Mouse (Mus musculus): ENCODE measurements around the gene Uqcrc1.

Uqcrc1 gene

DNA sequence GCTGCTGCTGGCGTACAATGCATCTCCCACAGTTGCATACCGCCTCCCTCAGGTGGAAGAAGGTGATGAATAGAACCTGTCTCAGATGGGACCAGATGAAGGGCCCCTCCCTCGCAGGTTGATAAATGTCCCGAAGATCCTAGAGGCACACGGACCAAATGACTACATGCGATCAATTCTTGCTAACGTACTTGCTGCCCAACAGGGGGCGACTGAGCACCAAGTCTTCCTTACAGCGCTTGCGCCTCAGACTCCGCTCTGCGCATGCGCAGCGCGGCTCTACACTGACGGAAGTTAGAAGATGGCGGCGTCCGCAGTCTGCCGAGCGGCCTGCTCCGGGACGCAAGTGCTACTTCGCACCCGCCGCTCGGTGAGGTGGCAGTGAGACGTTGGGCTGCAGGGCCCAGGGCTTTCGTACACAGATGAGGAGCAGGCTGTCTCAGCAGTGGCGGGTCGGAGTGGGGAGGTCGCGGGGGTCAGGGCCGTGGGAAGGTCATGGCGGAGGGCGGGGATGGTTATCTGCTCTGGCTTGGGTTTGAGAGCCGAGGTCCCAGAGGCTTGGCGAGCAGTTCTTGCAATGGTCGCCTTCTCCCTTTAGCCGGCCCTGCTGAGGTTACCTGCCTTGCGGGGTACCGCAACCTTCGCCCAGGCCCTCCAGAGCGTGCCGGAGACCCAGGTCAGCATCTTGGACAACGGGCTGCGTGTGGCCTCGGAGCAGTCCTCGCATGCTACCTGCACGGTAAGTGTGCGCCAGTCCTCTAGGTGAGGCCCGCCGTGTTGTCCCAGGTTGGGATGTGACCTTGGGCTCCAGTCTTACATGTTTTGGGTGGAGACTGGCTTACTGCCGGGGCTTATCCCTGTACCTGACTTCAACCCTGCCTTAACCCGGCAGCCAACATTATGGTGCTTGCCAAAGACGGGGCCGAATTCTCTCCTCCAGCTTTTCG is at the start of gene Uqcrc1:
Gene Uqcrc1 (plus strand): TSS at position 216 of the 947 bp plus-strand sequence.
- peak; percentile 100 for DNase-seq (ENCODE audit: low read depth, low spot score)

GRCm38 (mm10) chr9:108912308-108912707 is 24.1 kb upstream of the Uqcrc1 start:
- no peak for DNase-seq (ENCODE audit: low read depth, low spot score)

- DNase-seq (ENCODE audit: low read depth, low spot score), result no peak
These were observed 23.3 kb upstream of the Uqcrc1 start for GRCm38 (mm10) chr9:108913161-108913560.

GRCm38 (mm10) chr9:108913621-108914020 is 22.8 kb upstream of the Uqcrc1 start:
- no peak for DNase-seq (ENCODE audit: low read depth, low spot score)

DNA sequence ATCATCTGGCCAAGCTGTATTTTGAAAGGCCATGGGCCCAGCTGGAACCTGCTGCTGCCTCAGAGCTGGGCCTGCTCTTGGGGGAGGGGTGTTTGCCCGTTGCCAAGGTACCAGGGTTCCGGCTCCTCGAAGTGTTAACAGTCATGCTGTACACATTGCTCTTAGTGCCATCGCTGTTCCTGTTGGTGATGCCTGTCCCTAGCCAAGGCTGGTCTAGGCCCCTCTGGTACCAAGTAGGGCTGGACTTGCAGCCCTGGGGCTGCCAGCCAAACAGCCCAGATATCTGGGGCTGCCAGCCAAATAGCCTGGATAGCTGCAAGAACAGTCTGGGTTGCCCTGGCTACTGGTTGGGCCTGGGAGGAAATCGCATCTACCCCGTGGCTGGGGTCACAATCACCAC is 21.9 kb upstream of the Uqcrc1 start, which contains the start of gene Tmem89:
Gene Tmem89 (plus strand): TSS at position 129 of the 400 bp plus-strand sequence.
- no peak for DNase-seq (ENCODE audit: low read depth, low spot score)

- DNase-seq (ENCODE audit: low read depth, low spot score), result no peak
These were observed 10.5 kb upstream of the Uqcrc1 start for GRCm38 (mm10) chr9:108925897-108926296.

DNA sequence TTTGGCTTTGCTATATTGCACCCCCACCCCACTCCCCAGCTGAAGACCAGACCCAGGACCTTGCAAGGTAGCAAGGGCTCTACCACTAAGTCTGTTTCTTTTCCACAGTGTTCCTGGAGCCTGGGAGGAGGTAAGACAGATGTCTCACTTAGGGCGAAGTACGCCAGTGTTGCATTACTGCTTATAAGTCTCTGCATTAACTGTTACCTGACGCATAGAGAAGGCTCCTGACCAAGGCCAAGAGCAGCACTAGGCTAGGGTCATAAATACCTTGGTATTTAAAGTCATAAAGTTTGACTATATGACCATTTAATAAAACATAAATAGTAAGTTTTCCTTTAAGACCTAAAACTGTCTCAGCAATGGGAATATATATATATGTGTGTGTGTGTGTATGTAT is 8.0 kb upstream of the Uqcrc1 start:
- no peak for DNase-seq (ENCODE audit: low read depth, low spot score)

DNA sequence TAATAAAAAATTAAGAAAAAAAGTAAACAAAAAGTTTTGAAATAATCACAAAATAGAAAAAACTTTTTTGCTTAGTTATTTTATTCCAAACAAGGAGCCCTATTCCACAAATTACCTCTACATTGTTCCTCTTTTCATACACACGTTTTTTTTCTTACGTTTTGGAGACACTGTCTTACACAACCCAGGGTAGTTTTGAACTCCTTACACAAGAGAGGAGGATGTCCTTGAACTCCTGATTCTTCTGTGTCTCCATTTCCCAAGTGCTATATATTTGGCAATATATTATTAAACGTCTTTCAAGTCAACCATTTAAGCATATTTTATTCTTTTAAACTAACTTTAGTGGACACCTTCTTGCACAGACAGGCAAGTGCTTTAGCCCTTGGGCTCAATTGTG is 442 bp upstream of the Uqcrc1 start:
- DNase-seq (ENCODE audit: low read depth, low spot score), result no peak

DNA sequence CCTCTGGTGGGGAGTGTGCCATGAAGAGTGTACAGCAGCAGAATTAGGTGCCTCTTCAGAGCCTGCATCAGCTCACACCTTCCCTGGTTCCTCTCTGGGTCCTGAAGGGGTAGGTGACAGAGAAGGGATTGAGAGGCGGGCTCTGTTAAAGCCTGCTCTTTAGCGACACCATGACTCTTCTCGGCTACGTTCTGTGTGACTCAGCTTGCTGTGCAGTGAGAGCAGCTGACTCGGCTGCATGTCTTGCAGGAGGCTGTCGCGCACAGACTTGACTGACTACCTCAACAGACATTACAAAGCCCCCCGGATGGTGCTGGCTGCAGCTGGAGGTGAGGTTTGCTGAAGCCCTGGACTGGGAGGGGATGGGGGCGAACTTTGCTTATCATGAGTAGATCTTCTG is 8.7 kb downstream of the Uqcrc1 start:
- DNase-seq (ENCODE audit: low read depth, low spot score), result no peak

DNA sequence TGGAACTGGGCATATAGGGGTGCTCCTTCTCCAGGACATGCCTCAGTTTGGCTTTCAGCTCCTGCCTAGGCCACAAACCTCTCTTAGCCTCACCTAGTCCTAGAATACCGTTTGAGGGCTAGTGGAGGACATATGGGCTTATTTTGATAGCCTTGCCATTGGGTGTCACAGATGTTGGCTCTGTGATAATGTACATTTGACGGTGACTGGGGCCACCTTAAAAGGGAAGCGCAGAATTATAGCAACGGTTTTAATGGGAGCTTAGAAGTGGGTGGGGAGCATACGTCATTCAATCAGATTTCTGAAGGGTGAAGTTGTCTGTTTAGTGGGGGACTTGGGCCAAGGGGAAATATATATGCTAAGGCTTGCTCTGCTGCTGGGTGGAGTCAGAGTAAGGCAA is 9.2 kb downstream of the Uqcrc1 start:
- no peak for DNase-seq (ENCODE audit: low read depth, low spot score)

DNA sequence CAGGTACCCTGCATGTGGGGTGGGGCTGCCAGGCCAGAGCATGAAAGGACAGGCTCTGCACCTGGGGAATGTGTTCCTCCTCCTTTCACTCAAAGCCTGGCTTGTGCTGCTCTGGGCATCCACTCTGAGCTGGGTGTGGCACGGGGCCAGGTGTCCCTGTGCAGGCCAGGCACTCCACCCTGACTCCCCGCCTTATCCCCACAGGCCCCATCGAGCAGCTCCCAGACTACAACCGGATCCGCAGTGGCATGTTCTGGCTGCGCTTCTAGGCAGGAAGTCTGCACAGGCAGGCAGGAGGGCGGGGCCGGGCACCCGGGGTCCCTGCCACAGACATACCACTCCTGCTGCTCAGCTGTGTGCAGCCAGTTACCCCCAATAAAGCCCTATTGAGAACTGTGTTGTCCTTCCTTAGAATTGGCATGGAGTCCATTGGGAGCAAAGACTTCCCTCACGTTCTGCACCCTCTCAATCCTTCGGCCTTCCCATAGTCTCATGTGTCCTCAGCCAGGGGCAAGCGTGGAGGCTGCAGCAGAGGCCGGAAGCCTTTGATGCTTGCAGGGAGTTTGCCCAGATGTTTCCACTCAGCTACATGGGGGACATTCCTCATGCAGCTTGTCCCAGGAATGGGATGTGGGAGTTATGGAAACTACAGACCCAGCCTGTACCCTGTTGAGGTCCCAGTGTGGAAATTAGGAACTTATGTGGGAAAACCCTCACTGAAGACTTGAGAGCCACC is 13.0 kb downstream of the Uqcrc1 start:
- DNase-seq (ENCODE audit: low read depth, low spot score), result peak; percentile 17

DNA sequence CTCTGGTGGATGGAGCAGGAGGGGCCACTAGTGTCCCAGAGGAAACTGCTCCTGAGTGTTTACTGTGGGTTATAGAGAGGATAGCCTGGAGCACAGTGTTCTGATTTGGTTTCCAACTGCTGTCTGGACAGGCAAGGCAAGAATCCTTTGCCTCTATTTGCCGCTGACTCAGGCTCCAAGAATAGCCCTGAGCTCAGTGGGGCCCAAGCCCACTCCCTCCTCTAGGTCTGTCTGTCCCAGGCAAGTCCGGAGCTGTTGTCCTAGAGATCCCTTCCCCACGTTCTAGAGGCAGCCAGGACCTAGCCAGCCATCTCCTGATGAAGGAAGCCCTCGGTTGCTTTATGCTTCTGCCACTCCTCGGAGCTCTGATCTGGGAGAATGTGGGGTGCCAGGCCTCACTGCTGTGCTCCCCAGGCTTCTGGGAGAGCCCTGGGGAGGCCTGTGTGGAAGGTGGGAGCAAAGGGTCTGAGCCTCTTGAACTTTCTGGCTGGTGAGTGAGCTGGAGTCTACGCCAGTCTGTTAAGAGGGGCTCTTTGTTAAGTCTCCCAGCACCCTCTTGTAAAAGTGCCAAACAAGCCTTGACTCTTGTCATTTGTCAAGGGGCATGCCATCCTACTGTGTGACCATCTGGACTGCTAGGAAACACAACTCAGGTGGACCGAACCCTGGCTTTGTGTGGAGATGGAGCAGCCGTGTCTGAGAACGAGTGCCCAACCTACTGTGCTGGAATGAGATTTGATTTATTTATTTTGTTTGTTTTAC is 13.7 kb downstream of the Uqcrc1 start:
- DNase-seq (ENCODE audit: low read depth, low spot score), result no peak

GRCm38 (mm10) chr9:108953081-108953636 is 16.7 kb downstream of the Uqcrc1 start, which contains the start of gene Col7a1:
TSS of gene Col7a1 (plus strand) at chr9:108953586.
- no peak for DNase-seq (ENCODE audit: low read depth, low spot score)

DNA sequence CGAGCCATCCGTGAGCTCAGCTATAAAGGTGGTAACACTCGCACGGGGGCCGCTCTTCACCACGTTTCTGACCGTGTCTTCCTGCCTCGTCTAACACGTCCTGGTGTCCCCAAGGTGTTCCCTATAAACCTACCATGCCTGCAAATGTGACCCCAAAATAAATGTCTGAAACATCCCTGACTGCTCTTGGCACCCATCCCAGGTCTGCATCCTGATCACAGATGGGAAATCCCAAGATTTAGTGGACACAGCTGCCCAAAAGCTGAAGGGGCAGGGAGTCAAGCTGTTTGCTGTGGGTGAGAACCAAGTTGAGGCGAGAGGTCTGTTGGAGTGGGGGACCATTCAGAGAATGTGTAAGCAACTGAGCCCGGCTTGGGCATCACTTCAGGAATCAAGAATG is 18.8 kb downstream of the Uqcrc1 start:
- no peak for DNase-seq (ENCODE audit: low read depth, low spot score)

- no peak for DNase-seq (ENCODE audit: low read depth, low spot score)
These were observed 19.4 kb downstream of the Uqcrc1 start for GRCm38 (mm10) chr9:108955846-108956245.

GRCm38 (mm10) chr9:108963577-108963976 is 27.1 kb downstream of the Uqcrc1 start:
- no peak for DNase-seq (ENCODE audit: low read depth, low spot score)

GRCm38 (mm10) chr9:108964338-108964737 is 27.9 kb downstream of the Uqcrc1 start:
- DNase-seq (ENCODE audit: low read depth, low spot score), result no peak

DNA sequence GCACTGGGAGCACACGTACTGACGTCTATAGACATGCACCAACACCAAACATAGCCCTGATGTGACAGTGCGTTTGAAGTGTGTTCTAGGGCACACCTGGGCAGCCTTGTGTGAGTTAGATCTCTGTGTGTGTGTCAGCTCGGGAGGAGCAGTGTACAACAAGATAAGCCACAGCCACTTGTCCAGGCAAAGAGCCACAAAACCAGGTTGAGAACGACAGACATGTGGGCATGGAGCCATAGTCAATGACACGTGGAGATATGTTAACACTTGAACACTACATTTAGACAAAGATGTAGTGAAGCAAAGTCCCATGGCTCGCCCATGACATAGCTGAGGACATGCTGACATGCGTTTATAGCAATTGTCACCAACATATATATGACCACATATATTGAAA is 34.2 kb downstream of the Uqcrc1 start:
- DNase-seq (ENCODE audit: low read depth, low spot score), result no peak

- DNase-seq (ENCODE audit: low read depth, low spot score), result no peak
These were observed 40.0 kb downstream of the Uqcrc1 start for GRCm38 (mm10) chr9:108976483-108976882.

DNA sequence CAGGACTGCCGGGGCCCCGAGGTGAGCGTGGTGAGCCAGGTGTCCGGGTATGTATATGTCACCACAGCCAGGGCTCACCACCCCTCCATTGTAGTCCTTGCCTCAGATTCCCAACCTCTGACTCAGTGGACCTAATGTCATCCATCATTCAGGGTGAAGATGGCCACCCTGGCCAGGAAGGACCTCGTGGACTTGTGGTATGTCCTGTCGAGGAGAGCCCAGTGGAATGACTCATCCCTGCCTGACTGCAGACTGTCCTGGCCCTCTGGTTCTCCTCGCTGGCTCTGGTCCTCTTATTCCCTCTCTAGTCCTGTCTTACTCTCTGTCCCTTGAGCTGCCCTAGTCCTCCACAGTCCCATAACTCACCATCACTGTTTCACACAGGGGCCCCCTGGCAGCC is 41.5 kb downstream of the Uqcrc1 start:
- DNase-seq (ENCODE audit: low read depth, low spot score), result no peak

- DNase-seq (ENCODE audit: low read depth, low spot score), result no peak
These were observed 46.1 kb downstream of the Uqcrc1 start for GRCm38 (mm10) chr9:108982498-108982897.

Measured in embryo, embryonic 11.5 days (tissue).